9 mouse cellular contexts compared by ENCODE assay signal in the genomic region with DNA sequence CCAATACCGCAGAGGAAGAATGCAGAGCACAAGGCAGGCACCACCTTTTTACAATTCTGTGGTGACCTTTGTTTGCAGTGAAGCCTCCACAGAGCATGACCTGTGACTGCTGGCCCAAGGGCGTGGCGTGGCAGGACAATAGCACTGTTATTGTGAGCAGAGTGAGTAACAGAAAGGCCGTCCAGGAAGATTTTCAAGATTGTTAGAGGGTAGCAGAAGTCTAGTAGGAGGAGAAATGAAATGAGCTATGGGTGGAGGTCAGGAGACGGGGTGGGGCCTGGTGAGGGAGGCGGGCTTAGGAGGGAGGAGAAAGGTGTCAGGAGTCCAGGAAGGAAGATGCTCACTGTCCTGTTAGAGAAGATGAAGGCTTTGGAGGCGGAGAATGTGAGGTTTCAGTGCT. TPM values are rescaled to one million over a fixed set of nuclear protein-coding genes. Genes with fewer than 3 reads are reported as not detected.
DNase-seq lines count a peak whose midpoint lies in the region; ATAC-seq and TF ChIP-seq lines count a peak whose summit lies in the region.
"Had no signal": no experiment of that assay in that cellular context is flagged by ENCODE, and none has a peak within 500 bp of the region (broad histone marks: within the 10 kb centered on the region; RNA-seq: fewer than 3 reads in every experiment).

No protein-coding gene starts in this region.

- 0 out of 2 replicates have a peak, but pooled peaks have one; percentile 20 for ATAC-seq in kidney, embryonic 14.5 days (ENCODE audit: low FRiP score, low TSS enrichment)
- ATAC-seq in embryonic facial prominence, embryonic 13.5 days (ENCODE audit: insufficient number of reproducible peaks, insufficient read depth, low FRiP score, low TSS enrichment, low read depth) = no peak
- peak; percentile 69 for ATAC-seq in stomach, embryonic 16.5 days (ENCODE audit: insufficient read depth, low FRiP score)
- ATAC-seq in forebrain, embryonic 16.5 days = no peak

- H3K27me3 ChIP-seq in kidney, embryonic 14.5 days (ENCODE audit: control insufficient read depth, insufficient read depth, low read length) = no peaks in the 10 kb centered on the region
- H3K27me3 ChIP-seq in embryonic facial prominence, embryonic 13.5 days = no peaks in the 10 kb centered on the region
- H3K27me3 ChIP-seq in limb, embryonic 10.5 days (ENCODE audit: low read depth, poor library complexity, severe bottlenecking) = no peaks in the 10 kb centered on the region
- no peaks in the 10 kb centered on the region for H3K27me3 ChIP-seq in stomach, embryonic 16.5 days (ENCODE audit: control insufficient read depth, insufficient read depth, low read length)
- H3K27me3 ChIP-seq in forebrain, embryonic 16.5 days (replicated peaks; ENCODE audit: control insufficient read depth, insufficient read depth, low read length) = no peaks in the 10 kb centered on the region

- 68% methylated on average over 7 of the region's 7 CpGs for WGBS in kidney, embryonic 14.5 days
- WGBS in embryonic facial prominence, embryonic 13.5 days = 54% methylated on average over 7 of the region's 7 CpGs
- 71% methylated on average over 7 of the region's 7 CpGs for WGBS in limb, embryonic 10.5 days
- 54% methylated on average over 7 of the region's 7 CpGs for WGBS in stomach, embryonic 16.5 days
- WGBS in forebrain, embryonic 16.5 days = 77% methylated on average over 7 of the region's 7 CpGs

- H3K4me1 ChIP-seq in kidney, embryonic 14.5 days (ENCODE audit: control insufficient read depth, insufficient read depth, low read length) = peaks cover 11% of the 10 kb centered on the region
- H3K4me1 ChIP-seq in embryonic facial prominence, embryonic 13.5 days = peaks cover 15% of the 10 kb centered on the region
- peaks cover 12% of the 10 kb centered on the region for H3K4me1 ChIP-seq in limb, embryonic 10.5 days
- peaks cover 30% of the 10 kb centered on the region for H3K4me1 ChIP-seq in stomach, embryonic 16.5 days (ENCODE audit: control insufficient read depth, insufficient read depth, low read length)
- peaks cover 5% of the 10 kb centered on the region; the same call in 1 of the 2 replicates for H3K4me1 ChIP-seq in forebrain, embryonic 16.5 days (replicated peaks; ENCODE audit: control insufficient read depth, insufficient read depth, low read length)

- intact Hi-C loops in left cerebral cortex, adult 2 months (cut with DNase I) = no loop called here

- H3K9ac ChIP-seq in kidney, embryonic 14.5 days (ENCODE audit: low read depth, low read length) = no peak overlapping the region
- no peak overlapping the region for H3K9ac ChIP-seq in embryonic facial prominence, embryonic 13.5 days
- H3K9ac ChIP-seq in stomach, embryonic 16.5 days (ENCODE audit: low read length) = no peak overlapping the region
- no peak overlapping the region for H3K9ac ChIP-seq in forebrain, embryonic 16.5 days (replicated peaks; ENCODE audit: low read depth, low read length)

- no peak for DNase-seq in kidney, adult 8-10 months
- no peak for DNase-seq in limb, embryonic 10.5 days (ENCODE audit: low spot score)
- no peak for DNase-seq in left cerebral cortex, adult 2 months (ENCODE audit: extremely low spot score in 1 of 2, low spot score in 2 of 2)
- DNase-seq in cerebellum, postnatal 4 days (ENCODE audit: low spot score in 2 of 2) = no peak

- no peaks in the 10 kb centered on the region for H3K36me3 ChIP-seq in kidney, embryonic 14.5 days (ENCODE audit: control insufficient read depth, insufficient read depth, low read length)
- no peaks in the 10 kb centered on the region for H3K36me3 ChIP-seq in embryonic facial prominence, embryonic 13.5 days
- no peaks in the 10 kb centered on the region for H3K36me3 ChIP-seq in limb, embryonic 10.5 days
- H3K36me3 ChIP-seq in stomach, embryonic 16.5 days (ENCODE audit: control insufficient read depth, insufficient read depth, low read length) = no peaks in the 10 kb centered on the region
- no peaks in the 10 kb centered on the region for H3K36me3 ChIP-seq in forebrain, embryonic 16.5 days (ENCODE audit: control insufficient read depth, insufficient read depth)

- no peak overlapping the region for H3K4me3 ChIP-seq in kidney, embryonic 14.5 days (ENCODE audit: low read length)
- H3K4me3 ChIP-seq in embryonic facial prominence, embryonic 13.5 days = no peak overlapping the region
- no peak overlapping the region for H3K4me3 ChIP-seq in limb, embryonic 10.5 days
- H3K4me3 ChIP-seq in stomach, embryonic 16.5 days (replicated peaks; ENCODE audit: low read length) = no peak overlapping the region; the same call in 1 of the 2 replicates
- H3K4me3 ChIP-seq in left cerebral cortex, adult 2 months = no peak overlapping the region
- H3K4me3 ChIP-seq in forebrain, embryonic 16.5 days (replicated peaks; ENCODE audit: low read length) = no peak overlapping the region

- no peak for TF ChIP-seq CTCF in left cerebral cortex, adult 2 months (IDR thresholded peaks at IDR 0.05)

- H3K4me2 ChIP-seq in kidney, embryonic 14.5 days (replicated peaks; ENCODE audit: low read depth, low read length) = no peak overlapping the region
- peak overlapping the region; percentile 31; the same call in 1 of the 2 replicates for H3K4me2 ChIP-seq in embryonic facial prominence, embryonic 13.5 days
- peak overlapping the region; percentile 41 for H3K4me2 ChIP-seq in stomach, embryonic 16.5 days (ENCODE audit: low read depth, low read length)
- no peak overlapping the region for H3K4me2 ChIP-seq in forebrain, embryonic 16.5 days (ENCODE audit: low read length)

- peak overlapping the region; percentile 68 for H3K27ac ChIP-seq in kidney, embryonic 14.5 days (ENCODE audit: low read depth, low read length)
- H3K27ac ChIP-seq in embryonic facial prominence, embryonic 13.5 days = peak overlapping the region; percentile 60
- peak overlapping the region; percentile 46; the same call in 1 of the 2 replicates for H3K27ac ChIP-seq in limb, embryonic 10.5 days
- H3K27ac ChIP-seq in stomach, embryonic 16.5 days (ENCODE audit: low read length) = peak overlapping the region; percentile 92
- no peak overlapping the region for H3K27ac ChIP-seq in left cerebral cortex, adult 2 months
- H3K27ac ChIP-seq in forebrain, embryonic 16.5 days (ENCODE audit: low read length) = no peak overlapping the region

- no peaks in the 10 kb centered on the region for H3K9me3 ChIP-seq in kidney, embryonic 14.5 days (ENCODE audit: control insufficient read depth, low read length)
- H3K9me3 ChIP-seq in embryonic facial prominence, embryonic 13.5 days = no peaks in the 10 kb centered on the region
- no peaks in the 10 kb centered on the region for H3K9me3 ChIP-seq in limb, embryonic 10.5 days (replicated peaks)
- no peaks in the 10 kb centered on the region for H3K9me3 ChIP-seq in stomach, embryonic 16.5 days (replicated peaks; ENCODE audit: control insufficient read depth, low read length)
- no peaks in the 10 kb centered on the region for H3K9me3 ChIP-seq in forebrain, embryonic 16.5 days (ENCODE audit: control insufficient read depth, low read length)

RNA-seq across cellular contexts. Expression of a gene that starts 12.5 kb away (rescaled TPM):
- polyA plus RNA-seq in kidney, embryonic 14.5 days (2014; fragmentation: Nextera tagmentation; extraction: Ambion mirVana) = 0.30 and 0.50 TPM in 2 replicates
- not detected in 2 replicates for polyA plus RNA-seq in embryonic facial prominence, embryonic 13.5 days (2015; fragmentation: Nextera tagmentation; extraction: Ambion mirVana)
- polyA plus RNA-seq in limb, embryonic 10.5 days (2016; fragmentation: Nextera tagmentation; extraction: Ambion mirVana) = 0.11 and 0.19 TPM in 2 replicates
- polyA plus RNA-seq in stomach, embryonic 16.5 days (2015; fragmentation: Nextera tagmentation; extraction: Ambion mirVana) = 12.4 and 28.5 TPM in 2 replicates
- total RNA-seq in left cerebral cortex, adult 2 months (2021) = under 1 TPM; 0.28 to 0.54 TPM
- polyA plus RNA-seq in forebrain, embryonic 16.5 days (2015; fragmentation: Nextera tagmentation; extraction: Ambion mirVana) = not detected in 2 replicates
- polyA plus RNA-seq: embryonic facial prominence, embryonic 11.5 days had no signal

RNA-seq across cellular contexts. Expression of a gene that starts 39.6 kb away (rescaled TPM):
- polyA plus RNA-seq in kidney, embryonic 14.5 days (2014; fragmentation: Nextera tagmentation; extraction: Ambion mirVana) = 14.0 and 23.7 TPM in 2 replicates
- polyA plus RNA-seq in embryonic facial prominence, embryonic 13.5 days (2015; fragmentation: Nextera tagmentation; extraction: Ambion mirVana) = 71.9 and 84.0 TPM in 2 replicates
- polyA plus RNA-seq in limb, embryonic 10.5 days (2016; fragmentation: Nextera tagmentation; extraction: Ambion mirVana) = 5.0 and 9.0 TPM in 2 replicates
- 221 and 304 TPM in 2 replicates for polyA plus RNA-seq in stomach, embryonic 16.5 days (2015; fragmentation: Nextera tagmentation; extraction: Ambion mirVana)
- 1 to 10 TPM; 2.6 TPM for total RNA-seq in left cerebral cortex, adult 2 months (2021)
- 4.7 and 9.2 TPM in 2 replicates for polyA plus RNA-seq in forebrain, embryonic 16.5 days (2015; fragmentation: Nextera tagmentation; extraction: Ambion mirVana)

Comparison
In these comparisons a context has a peak if more than half of its experiments do, and no peak if none do; other contexts are left out.
1. ATAC-seq: peak in kidney, embryonic 14.5 days (single experiment) and stomach, embryonic 16.5 days (single experiment); none in embryonic facial prominence, embryonic 13.5 days (single experiment) and forebrain, embryonic 16.5 days (single experiment).
2. H3K27ac ChIP-seq: peak in kidney, embryonic 14.5 days (single experiment), embryonic facial prominence, embryonic 13.5 days (single experiment), limb, embryonic 10.5 days (single experiment) and stomach, embryonic 16.5 days (single experiment); none in left cerebral cortex, adult 2 months (single experiment) and forebrain, embryonic 16.5 days (single experiment).
3. H3K4me2 ChIP-seq: peak in embryonic facial prominence, embryonic 13.5 days (single experiment) and stomach, embryonic 16.5 days (single experiment); none in kidney, embryonic 14.5 days (single experiment) and forebrain, embryonic 16.5 days (single experiment).